In genomic region chr3:116461053-116461452, GRCm38 (mm10) we compare ENCODE assay signal across 24 mouse cellular contexts.
"Had no signal": no experiment of that assay in that cellular context is flagged by ENCODE, and none has a peak within 500 bp of the region (broad histone marks: within the 10 kb centered on the region; RNA-seq: fewer than 3 reads in every experiment).

No protein-coding gene starts in this region.

- DNase-seq: cerebellum, adult 9-10 months; cerebellum, adult 9-11 months; cerebellum, postnatal 10 days; cerebellum, postnatal 14 days; cerebellum, postnatal 25 days; cerebellum, postnatal 36 days; embryo, embryonic 11 days; forebrain, postnatal 0 days; gastrocnemius, adult 2 months; gastrocnemius, postnatal 10 days; gastrocnemius, postnatal 14 days; gastrocnemius, postnatal 25 days; gastrocnemius, postnatal 36 days; heart, adult 18-20 months; heart, adult 2 months had no signal

- H3K9ac ChIP-seq: embryonic facial prominence, embryonic 12.5 days; embryonic facial prominence, embryonic 13.5 days; embryonic facial prominence, embryonic 15.5 days; forebrain, embryonic 12.5 days; forebrain, embryonic 13.5 days; forebrain, embryonic 15.5 days; forebrain, postnatal 0 days had no signal

- H3K9me3 ChIP-seq: embryonic facial prominence, embryonic 12.5 days; embryonic facial prominence, embryonic 13.5 days; embryonic facial prominence, embryonic 15.5 days; forebrain, embryonic 12.5 days; forebrain, embryonic 13.5 days had no signal

- H3K27me3 ChIP-seq: embryonic facial prominence, embryonic 12.5 days; embryonic facial prominence, embryonic 13.5 days; embryonic facial prominence, embryonic 15.5 days; forebrain, embryonic 12.5 days; forebrain, embryonic 13.5 days; forebrain, embryonic 15.5 days had no signal

- H3K4me3 ChIP-seq: embryonic facial prominence, embryonic 10.5 days; embryonic facial prominence, embryonic 12.5 days; embryonic facial prominence, embryonic 13.5 days; embryonic facial prominence, embryonic 15.5 days; erythroblast, embryonic 14.5 days; forebrain, embryonic 10.5 days; forebrain, embryonic 12.5 days; forebrain, embryonic 13.5 days; forebrain, embryonic 15.5 days; gastrocnemius, adult 2 months; heart, adult 2 months had no signal

- H3K36me3 ChIP-seq: embryonic facial prominence, embryonic 10.5 days; embryonic facial prominence, embryonic 12.5 days; embryonic facial prominence, embryonic 13.5 days; embryonic facial prominence, embryonic 15.5 days; forebrain, embryonic 10.5 days; forebrain, embryonic 12.5 days; forebrain, embryonic 15.5 days had no signal

- H3K4me1 ChIP-seq: embryonic facial prominence, embryonic 10.5 days; embryonic facial prominence, embryonic 12.5 days; forebrain, embryonic 12.5 days; forebrain, embryonic 13.5 days; forebrain, embryonic 15.5 days had no signal

- H3K27ac ChIP-seq: embryonic facial prominence, embryonic 10.5 days; embryonic facial prominence, embryonic 12.5 days; embryonic facial prominence, embryonic 13.5 days; embryonic facial prominence, embryonic 15.5 days; forebrain, embryonic 10.5 days; forebrain, embryonic 12.5 days; forebrain, embryonic 13.5 days; forebrain, embryonic 15.5 days; gastrocnemius, adult 2 months; heart, adult 2 months had no signal
